In the genomic region with DNA sequence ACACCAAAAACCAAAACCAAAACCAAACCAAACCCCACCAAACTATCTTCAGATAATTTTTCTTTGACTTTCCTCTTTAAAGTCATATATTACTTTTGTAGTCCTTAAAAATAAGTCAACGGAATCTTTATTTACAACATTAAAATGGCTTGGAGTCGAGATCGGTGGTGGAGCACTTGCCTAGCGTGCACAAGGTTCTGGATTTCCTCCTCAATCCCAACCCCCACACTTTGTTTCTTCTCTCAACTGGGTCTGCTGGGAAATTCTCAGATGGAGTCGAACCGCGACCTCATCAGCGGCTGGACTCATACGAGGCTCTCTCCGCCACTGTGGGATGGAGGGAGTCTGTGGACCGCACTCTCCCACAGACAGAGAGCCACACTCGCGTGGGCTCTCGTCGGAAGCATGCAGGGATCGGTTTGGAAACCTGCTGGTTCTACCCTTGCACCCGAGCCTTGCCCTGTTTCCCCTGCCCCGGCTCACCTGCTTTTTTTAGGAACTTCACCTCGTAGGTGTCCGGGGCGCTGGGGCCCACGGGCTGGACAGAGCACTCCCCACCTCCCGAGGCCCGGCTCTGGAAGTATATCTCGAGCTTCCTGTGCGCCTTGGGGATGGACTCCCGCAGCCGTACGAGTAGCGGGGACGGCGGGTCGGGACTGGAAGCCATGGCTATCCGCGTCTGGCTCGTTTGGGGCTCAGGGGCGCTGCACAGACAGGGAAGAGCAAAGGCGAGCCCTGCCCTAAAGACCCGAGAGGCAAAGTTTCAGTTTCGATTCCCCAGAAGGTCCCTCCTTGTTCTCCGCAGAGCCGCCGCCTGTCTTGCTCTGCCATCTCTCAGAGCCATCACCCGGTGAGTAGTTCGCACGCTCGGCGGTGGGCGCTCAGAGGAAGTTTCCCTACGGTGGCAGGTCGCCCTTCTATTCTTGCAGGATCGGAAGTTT, we compare ENCODE assay signal across 8 mouse cellular contexts. TPM values are rescaled to one million over a fixed set of nuclear protein-coding genes. Genes with fewer than 3 reads are reported as not detected.
DNase-seq lines count a peak whose midpoint lies in the region; ATAC-seq lines count a peak whose summit lies in the region.

A gene (plus strand): TSS at position 260 of the 941 bp plus-strand sequence.
A gene (minus strand): TSS at position 941 of the 941 bp plus-strand sequence.

- 2% methylated on average over 52 of the region's 52 CpGs for WGBS in hindbrain, embryonic 10.5 days

- H3K27me3 ChIP-seq in hindbrain, embryonic 10.5 days (ENCODE audit: insufficient read depth, poor library complexity, severe bottlenecking), result peaks cover 17% of the 10 kb centered on the region

- H3K27ac ChIP-seq in hindbrain, embryonic 10.5 days, result peak within 1 kb of the TSS; percentile 81

- ATAC-seq in frontal cortex, adult (ENCODE audit: low TSS enrichment), result peak; percentile 83

- peak within 1 kb of the TSS; percentile 65 for H3K4me3 ChIP-seq in hindbrain, embryonic 10.5 days

- peaks cover 14% of the 10 kb centered on the region for H3K4me1 ChIP-seq in hindbrain, embryonic 10.5 days (replicated peaks)

- DNase-seq in Muller cell, postnatal 12 days (ENCODE audit: inconsistent ontology term), result peak; percentile 80
- DNase-seq in cerebellum, adult 8-10 months, result peak; percentile 28
- DNase-seq in hindbrain, embryonic 10.5 days (ENCODE audit: low spot score), result peak; percentile 54
- peak; percentile 12 for DNase-seq in layer of hippocampus, adult 9-10 months (ENCODE audit: low spot score)
- DNase-seq in lung, postnatal 25 days (ENCODE audit: low spot score), result peak; percentile 80
- peak; percentile 64 for DNase-seq in ovary, postnatal 36 days (ENCODE audit: low spot score)
- DNase-seq in thymus, postnatal 25 days, result peak; percentile 81

- H3K9me3 ChIP-seq in hindbrain, embryonic 10.5 days, result no peaks in the 10 kb centered on the region

- no peaks in the 10 kb centered on the region for H3K36me3 ChIP-seq in hindbrain, embryonic 10.5 days

RNA-seq across cellular contexts. Expression of the first gene that starts in this region (rescaled TPM):
- 2.0 and 2.2 TPM in 2 replicates for polyA plus RNA-seq in hindbrain, embryonic 10.5 days (2016; fragmentation: Nextera tagmentation; extraction: Ambion mirVana)

RNA-seq across cellular contexts. Expression of the second gene that starts in this region (rescaled TPM):
- 1.3 and 2.4 TPM in 2 replicates for polyA plus RNA-seq in hindbrain, embryonic 10.5 days (2016; fragmentation: Nextera tagmentation; extraction: Ambion mirVana)

Comparison
In these comparisons a context has a peak if more than half of its experiments do, and no peak if none do; other contexts are left out.
1. Peak in every context shown above with its lines: DNase-seq, ATAC-seq, H3K4me3 ChIP-seq and H3K27ac ChIP-seq.
2. DNase-seq: peak in every context shown above with its lines; median percentile 81 in thymus, postnatal 25 days; 80 in Muller cell, postnatal 12 days; 80 in lung, postnatal 25 days; 64 in ovary, postnatal 36 days; 54 in hindbrain, embryonic 10.5 days; 28 in cerebellum, adult 8-10 months; 12 in layer of hippocampus, adult 9-10 months.